Mouse (Mus musculus): ENCODE results near the gene Ugt1a8. TPM values are rescaled to one million over a fixed set of nuclear protein-coding genes. Genes with fewer than 3 reads are reported as not detected.

Gene Ugt1a8
- total and polyA plus RNA-seq, 3 experiments, result not detected

- Histone ChIP-seq H3K36me3 (ENCODE audit: control insufficient read depth, insufficient read depth, low read length) (no peaks in the 10 kb centered on the region), H3K27me3 (ENCODE audit: control insufficient read depth, insufficient read depth, low read length) (no peaks in the 10 kb centered on the region), H3K27ac (no peak within 1 kb of the TSS), H3K79me2 (replicated peaks; ENCODE audit: control insufficient read depth, insufficient read depth, low read length) (no peaks in the 10 kb centered on the region), H3K4me1 (ENCODE audit: control insufficient read depth, insufficient read depth, low read length) (no peaks in the 10 kb centered on the region), H3K4me3 (peak within 1 kb of the TSS; percentile 48), H3K9ac (ENCODE audit: low read depth, low read length) (peak within 1 kb of the TSS; percentile 71)
- DNase-seq, result peak; percentile 68 to 76
- no peak for TF ChIP-seq POLR2A (IDR thresholded peaks at IDR 0.05; ENCODE audit: insufficient read depth, low read depth, low read length)
- no peak for TF ChIP-seq EP300 (IDR thresholded peaks at IDR 0.05; ENCODE audit: insufficient read depth, low read depth, low read length)
- TF ChIP-seq CTCF (IDR thresholded peaks at IDR 0.05), result no peak
- intact Hi-C loops (cut with DNase I), result no loop called here
- WGBS, result 6% methylated on average over 62 of the region's 62 CpGs
Measured at GRCm38 (mm10) chr1:88205294-88205922, 117.8 kb downstream of the Ugt1a8 start, which contains the start of gene Dnajb3. Gene Dnajb3, minus strand, starts transcription at chr1:88205782.

- WGBS, result 70% methylated on average over 2 of the region's 2 CpGs
- Histone ChIP-seq H3K9ac (ENCODE audit: low read depth, low read length) (no peak overlapping the region), H3K27me3 (ENCODE audit: control insufficient read depth, insufficient read depth, low read length) (no peaks in the 10 kb centered on the region), H3K36me3 (ENCODE audit: control insufficient read depth, insufficient read depth, low read length) (no peaks in the 10 kb centered on the region), H3K4me1 (ENCODE audit: control insufficient read depth, insufficient read depth, low read length) (no peaks in the 10 kb centered on the region), H3K79me2 (replicated peaks; ENCODE audit: control insufficient read depth, insufficient read depth, low read length) (no peaks in the 10 kb centered on the region), H3K4me3 (no peak overlapping the region), H3K27ac (no peak overlapping the region)
- intact Hi-C loops (cut with DNase I), result no loop called here
- no peak for DNase-seq
- TF ChIP-seq EP300 (IDR thresholded peaks at IDR 0.05; ENCODE audit: insufficient read depth, low read depth, low read length) (no peak), CTCF (IDR thresholded peaks at IDR 0.05) (no peak)
Measured at GRCm38 (mm10) chr1:88206843-88207479, 119.3 kb downstream of the Ugt1a8 start.

DNA sequence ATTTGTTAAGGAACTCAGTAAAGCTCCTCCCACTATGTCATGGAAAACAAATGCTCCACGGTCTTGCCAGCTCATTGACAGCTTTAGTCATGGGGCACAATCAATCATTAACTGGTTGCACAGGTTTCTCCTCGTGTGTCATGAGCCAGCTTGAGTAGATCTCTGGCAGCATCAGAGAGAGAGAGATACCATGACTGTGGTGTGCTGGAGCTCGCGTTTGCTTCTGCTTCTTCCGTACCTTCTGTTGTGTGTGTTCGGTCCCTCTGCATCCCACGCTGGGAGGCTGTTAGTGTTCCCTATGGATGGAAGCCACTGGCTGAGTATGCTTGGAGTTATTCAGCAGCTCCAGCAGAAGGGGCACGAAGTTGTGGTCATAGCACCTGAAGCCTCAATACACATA is 124.2 kb downstream of the Ugt1a8 start, which contains the start of gene Ugt1a1:
Gene Ugt1a1 (plus strand): TSS at position 148 of the 400 bp plus-strand sequence.
- H3K79me2 ChIP-seq (replicated peaks; ENCODE audit: control insufficient read depth, insufficient read depth, low read length), result no peaks in the 10 kb centered on the region
- H3K36me3 ChIP-seq (ENCODE audit: control insufficient read depth, insufficient read depth, low read length), result no peaks in the 10 kb centered on the region
- intact Hi-C loops (cut with DNase I), result no loop called here
- peak in 1 of 2 experiments; percentile 21 for DNase-seq
- no peak within 1 kb of the TSS for H3K9ac ChIP-seq (ENCODE audit: low read depth, low read length)
- H3K27ac ChIP-seq, result no peak within 1 kb of the TSS
- 61% methylated on average over 8 of the region's 8 CpGs for WGBS
- no peak within 1 kb of the TSS for H3K4me3 ChIP-seq
- H3K27me3 ChIP-seq (ENCODE audit: control insufficient read depth, insufficient read depth, low read length), result no peaks in the 10 kb centered on the region
- TF ChIP-seq POLR2A (IDR thresholded peaks at IDR 0.05; ENCODE audit: insufficient read depth, low read depth, low read length) (no peak), CTCF (IDR thresholded peaks at IDR 0.05) (no peak), EP300 (IDR thresholded peaks at IDR 0.05; ENCODE audit: insufficient read depth, low read depth, low read length) (no peak)
- no peaks in the 10 kb centered on the region for H3K4me1 ChIP-seq (ENCODE audit: control insufficient read depth, insufficient read depth, low read length)

GRCm38 (mm10) chr1:88212341-88213045 is 124.9 kb downstream of the Ugt1a8 start:
- no peaks in the 10 kb centered on the region for H3K27me3 ChIP-seq (ENCODE audit: control insufficient read depth, insufficient read depth, low read length)
- intact Hi-C loops (cut with DNase I), result no loop called here
- H3K27ac ChIP-seq, result no peak overlapping the region
- no peaks in the 10 kb centered on the region for H3K4me1 ChIP-seq (ENCODE audit: control insufficient read depth, insufficient read depth, low read length)
- TF ChIP-seq POLR2A (IDR thresholded peaks at IDR 0.05; ENCODE audit: insufficient read depth, low read depth, low read length) (no peak), EP300 (IDR thresholded peaks at IDR 0.05; ENCODE audit: insufficient read depth, low read depth, low read length) (no peak), CTCF (IDR thresholded peaks at IDR 0.05) (no peak)
- no peak overlapping the region for H3K4me3 ChIP-seq
- DNase-seq, result no peak
- 56% methylated on average over 8 of the region's 8 CpGs for WGBS
- no peak overlapping the region for H3K9ac ChIP-seq (ENCODE audit: low read depth, low read length)
- H3K36me3 ChIP-seq (ENCODE audit: control insufficient read depth, insufficient read depth, low read length), result no peaks in the 10 kb centered on the region
- H3K79me2 ChIP-seq (replicated peaks; ENCODE audit: control insufficient read depth, insufficient read depth, low read length), result no peaks in the 10 kb centered on the region

DNA sequence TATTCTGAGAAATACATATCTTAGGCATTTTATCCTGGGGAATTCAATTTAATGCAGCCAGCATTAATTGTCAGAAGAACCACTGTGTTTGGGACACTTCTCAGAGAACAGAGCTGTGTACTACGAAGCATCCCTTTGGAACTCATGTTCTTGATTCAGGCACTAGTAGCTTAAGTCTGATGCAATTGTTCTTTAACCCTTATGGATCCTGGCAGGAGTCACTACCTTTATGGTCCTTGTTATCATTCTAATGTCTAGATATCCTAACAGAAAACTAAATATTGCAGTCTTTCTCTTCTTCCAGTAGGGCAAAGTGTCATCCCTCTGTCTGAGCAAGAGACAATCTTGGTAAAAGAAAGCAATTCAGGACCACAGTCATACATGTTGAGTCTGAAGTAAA is 125.4 kb downstream of the Ugt1a8 start:
- no peaks in the 10 kb centered on the region for H3K79me2 ChIP-seq (replicated peaks; ENCODE audit: control insufficient read depth, insufficient read depth, low read length)
- intact Hi-C loops (cut with DNase I), result no loop called here
- DNase-seq, result no peak
- no peak overlapping the region for H3K27ac ChIP-seq
- no peak overlapping the region for H3K9ac ChIP-seq (ENCODE audit: low read depth, low read length)
- H3K27me3 ChIP-seq (ENCODE audit: control insufficient read depth, insufficient read depth, low read length), result no peaks in the 10 kb centered on the region
- no peaks in the 10 kb centered on the region for H3K4me1 ChIP-seq (ENCODE audit: control insufficient read depth, insufficient read depth, low read length)
- no peak for TF ChIP-seq CTCF (IDR thresholded peaks at IDR 0.05)
- TF ChIP-seq EP300 (IDR thresholded peaks at IDR 0.05; ENCODE audit: insufficient read depth, low read depth, low read length), result no peak
- no peak for TF ChIP-seq POLR2A (IDR thresholded peaks at IDR 0.05; ENCODE audit: insufficient read depth, low read depth, low read length)
- no peak overlapping the region for H3K4me3 ChIP-seq
- H3K36me3 ChIP-seq (ENCODE audit: control insufficient read depth, insufficient read depth, low read length), result no peaks in the 10 kb centered on the region
- 57% methylated on average over 1 of the region's 1 CpGs for WGBS
